Mouse (Mus musculus): Measurements from ENCODE around the gene BC035044. TPM values are rescaled to one million over a fixed set of nuclear protein-coding genes. Genes with fewer than 3 reads are reported as not detected.

BC035044 gene
- total and polyA plus RNA-seq, 2 experiments from 2014 or later, result 0.39 TPM; not detected in 1

GRCm38 (mm10) chr6:128833046-128833445 lies 57.9 kb downstream of the BC035044 start:
- ATAC-seq (no peak), DNase-seq (ENCODE audit: low spot score) (no peak)
- Histone ChIP-seq H3K36me3 (ENCODE audit: insufficient read depth, low read length) (no peaks in the 10 kb centered on the region), H3K4me2 (ENCODE audit: low read depth, low read length) (no peak overlapping the region), H3K4me3 (ENCODE audit: low read length) (no peak overlapping the region), H3K9ac (replicated peaks; ENCODE audit: low read length) (no peak overlapping the region), H3K27ac (no peak overlapping the region), H3K27me3 (ENCODE audit: insufficient read depth, low read length) (no peaks in the 10 kb centered on the region), H3K4me1 (ENCODE audit: insufficient read depth, low read length) (no peaks in the 10 kb centered on the region), H3K9me3 (ENCODE audit: low read length) (no peaks in the 10 kb centered on the region)
- 86% methylated on average over 10 of the region's 10 CpGs for WGBS
- TF ChIP-seq CTCF (IDR thresholded peaks at IDR 0.05; ENCODE audit: low read depth), result no peak

GRCm38 (mm10) chr6:128829837-128830236 lies 61.1 kb downstream of the BC035044 start:
- H3K36me3 ChIP-seq (ENCODE audit: insufficient read depth, low read length), result no peaks in the 10 kb centered on the region
- 69% methylated on average over 4 of the region's 4 CpGs for WGBS
- no peak overlapping the region for H3K9ac ChIP-seq (replicated peaks; ENCODE audit: low read length)
- TF ChIP-seq CTCF (IDR thresholded peaks at IDR 0.05; ENCODE audit: low read depth), result no peak
- H3K4me1 ChIP-seq (ENCODE audit: insufficient read depth, low read length), result no peaks in the 10 kb centered on the region
- no peak for DNase-seq (ENCODE audit: low spot score)
- H3K27me3 ChIP-seq (ENCODE audit: insufficient read depth, low read length), result no peaks in the 10 kb centered on the region
- H3K4me3 ChIP-seq (ENCODE audit: low read length), result no peak overlapping the region
- no peaks in the 10 kb centered on the region for H3K9me3 ChIP-seq (ENCODE audit: low read length)
- H3K4me2 ChIP-seq (ENCODE audit: low read depth, low read length), result no peak overlapping the region
- ATAC-seq, result no peak
- H3K27ac ChIP-seq, result no peak overlapping the region

GRCm38 (mm10) chr6:128826781-128827180 lies 64.1 kb downstream of the BC035044 start:
- H3K27ac ChIP-seq, result no peak overlapping the region
- H3K4me3 ChIP-seq (ENCODE audit: low read length), result no peak overlapping the region
- H3K9me3 ChIP-seq (ENCODE audit: low read length), result no peaks in the 10 kb centered on the region
- no peaks in the 10 kb centered on the region for H3K27me3 ChIP-seq (ENCODE audit: insufficient read depth, low read length)
- H3K9ac ChIP-seq (replicated peaks; ENCODE audit: low read length), result no peak overlapping the region
- 88% methylated on average over 3 of the region's 3 CpGs for WGBS
- no peak overlapping the region for H3K4me2 ChIP-seq (ENCODE audit: low read depth, low read length)
- no peak for DNase-seq (ENCODE audit: low spot score)
- no peak for TF ChIP-seq CTCF (IDR thresholded peaks at IDR 0.05; ENCODE audit: low read depth)
- no peak for ATAC-seq
- no peaks in the 10 kb centered on the region for H3K4me1 ChIP-seq (ENCODE audit: insufficient read depth, low read length)
- H3K36me3 ChIP-seq (ENCODE audit: insufficient read depth, low read length), result no peaks in the 10 kb centered on the region

- H3K4me2 ChIP-seq (ENCODE audit: low read depth, low read length), result no peak within 1 kb of the TSS
- H3K27ac ChIP-seq, result no peak within 1 kb of the TSS
- TF ChIP-seq CTCF (IDR thresholded peaks at IDR 0.05; ENCODE audit: low read depth), result no peak
- 84% methylated on average over 6 of the region's 6 CpGs for WGBS
- H3K36me3 ChIP-seq (ENCODE audit: insufficient read depth, low read length), result no peaks in the 10 kb centered on the region
- ATAC-seq (no peak), DNase-seq (ENCODE audit: low spot score) (no peak)
- H3K9ac ChIP-seq (replicated peaks; ENCODE audit: low read length), result no peak within 1 kb of the TSS
- H3K4me1 ChIP-seq (ENCODE audit: insufficient read depth, low read length), result no peaks in the 10 kb centered on the region
- H3K27me3 ChIP-seq (ENCODE audit: insufficient read depth, low read length), result no peaks in the 10 kb centered on the region
- H3K4me3 ChIP-seq (ENCODE audit: low read length), result no peak within 1 kb of the TSS
- no peaks in the 10 kb centered on the region for H3K9me3 ChIP-seq (ENCODE audit: low read length)
These were observed 64.8 kb downstream of the BC035044 start, which contains the start of the genes Gm44511 and Klrb1b for GRCm38 (mm10) chr6:128826132-128826531. Gm44511 (minus strand) TSS chr6:128826315. Klrb1b (minus strand) TSS chr6:128826331.

- H3K4me2 ChIP-seq (ENCODE audit: low read depth, low read length), result no peak overlapping the region
- 73% methylated on average over 4 of the region's 4 CpGs for WGBS
- H3K4me1 ChIP-seq (ENCODE audit: insufficient read depth, low read length), result no peaks in the 10 kb centered on the region
- H3K36me3 ChIP-seq (ENCODE audit: insufficient read depth, low read length), result no peaks in the 10 kb centered on the region
- H3K27ac ChIP-seq, result no peak overlapping the region
- DNase-seq (ENCODE audit: low spot score) (no peak), ATAC-seq (no peak)
- no peaks in the 10 kb centered on the region for H3K9me3 ChIP-seq (ENCODE audit: low read length)
- no peak overlapping the region for H3K4me3 ChIP-seq (ENCODE audit: low read length)
- H3K9ac ChIP-seq (replicated peaks; ENCODE audit: low read length), result no peak overlapping the region
- H3K27me3 ChIP-seq (ENCODE audit: insufficient read depth, low read length), result no peaks in the 10 kb centered on the region
- TF ChIP-seq CTCF (IDR thresholded peaks at IDR 0.05; ENCODE audit: low read depth), result no peak
These were observed 72.7 kb downstream of the BC035044 start for GRCm38 (mm10) chr6:128818083-128818802.

- TF ChIP-seq CTCF (IDR thresholded peaks at IDR 0.05; ENCODE audit: low read depth), result peak; percentile 72
- Histone ChIP-seq H3K36me3 (ENCODE audit: insufficient read depth, low read length) (no peaks in the 10 kb centered on the region), H3K4me1 (ENCODE audit: insufficient read depth, low read length) (no peaks in the 10 kb centered on the region), H3K9me3 (ENCODE audit: low read length) (no peaks in the 10 kb centered on the region), H3K27ac (no peak overlapping the region), H3K27me3 (ENCODE audit: insufficient read depth, low read length) (no peaks in the 10 kb centered on the region), H3K9ac (replicated peaks; ENCODE audit: low read length) (no peak overlapping the region), H3K4me2 (ENCODE audit: low read depth, low read length) (no peak overlapping the region), H3K4me3 (ENCODE audit: low read length) (no peak overlapping the region)
- 88% methylated on average over 5 of the region's 5 CpGs for WGBS
- DNase-seq (ENCODE audit: low spot score) (peak; percentile 74), ATAC-seq (no peak)
These were observed 82.4 kb downstream of the BC035044 start for GRCm38 (mm10) chr6:128808532-128808931.

- ATAC-seq, result no peak
- no peak overlapping the region for H3K9ac ChIP-seq (replicated peaks; ENCODE audit: low read length)
- no peaks in the 10 kb centered on the region for H3K4me1 ChIP-seq (ENCODE audit: insufficient read depth, low read length)
- no peak overlapping the region for H3K4me3 ChIP-seq (ENCODE audit: low read length)
- H3K27ac ChIP-seq, result no peak overlapping the region
- H3K9me3 ChIP-seq (ENCODE audit: low read length), result no peaks in the 10 kb centered on the region
- H3K27me3 ChIP-seq (ENCODE audit: insufficient read depth, low read length), result no peaks in the 10 kb centered on the region
- H3K4me2 ChIP-seq (ENCODE audit: low read depth, low read length), result no peak overlapping the region
- no peaks in the 10 kb centered on the region for H3K36me3 ChIP-seq (ENCODE audit: insufficient read depth, low read length)
- peak; percentile 52 for TF ChIP-seq CTCF (IDR thresholded peaks at IDR 0.05; ENCODE audit: low read depth)
- DNase-seq (ENCODE audit: low spot score), result peak; percentile 41
- WGBS, result 70% methylated on average over 3 of the region's 3 CpGs
These were observed 83.9 kb downstream of the BC035044 start for GRCm38 (mm10) chr6:128807021-128807420.
